Mouse (Mus musculus) brain, embryonic 14.5 days (tissue): Measurements from ENCODE around the gene AI467606. TPM values are rescaled to one million over a fixed set of nuclear protein-coding genes. Genes with fewer than 3 reads are reported as not detected.

Experiments
- DNase-seq: peaks from one replicate; pipeline ENCODE4 v3.0.0-alpha.2; 2011; ENCODE audit warnings: low read depth
- CTCF ChIP-seq: fragments of 200-500 bp; IDR thresholded peaks from 2 replicates; pipeline ENCODE4 v1.5.1; 2012; ENCODE audit warnings: inconsistent platforms, mild to moderate bottlenecking, moderate library complexity, borderline replicate concordance; ENCODE audit not compliant: insufficient read depth, insufficient read length; ENCODE audit errors: extremely low read depth
- POLR2A ChIP-seq: fragments of 200-500 bp; IDR thresholded peaks from 2 replicates; pipeline ENCODE4 v1.6.1; 2012; ENCODE audit warnings: mild to moderate bottlenecking, inconsistent platforms, borderline replicate concordance; ENCODE audit not compliant: poor library complexity, insufficient read depth, insufficient read length, severe bottlenecking; ENCODE audit errors: extremely low read depth
- polyA plus RNA-seq: library from polyadenylated mRNA; depleted of rRNA; stranded (reverse); fragments of >200 nt; gene quantifications from 2 replicates; pipeline ENCODE4 v1.2.3, GENCODE M21; 2012; rRNA removed

The AI467606 gene
- polyA plus RNA-seq, 1 experiment: 1.5 TPM

GRCm38 (mm10) chr7:127137262-127138017 lies 46.3 kb downstream of the AI467606 start, which contains the start of gene Spn:
TSS of gene Spn (minus strand) at chr7:127137823.
- TF ChIP-seq CTCF (no peak), POLR2A (no peak)
- DNase-seq: no peak

- DNase-seq: no peak
- TF ChIP-seq CTCF: no peak
- no peak for TF ChIP-seq POLR2A
Observed at GRCm38 (mm10) chr7:127139100-127139499, 47.9 kb downstream of the AI467606 start.

- DNase-seq: no peak
- TF ChIP-seq POLR2A (no peak), CTCF (no peak)
Observed at GRCm38 (mm10) chr7:127139562-127139961, 48.4 kb downstream of the AI467606 start.

GRCm38 (mm10) chr7:127140623-127141404 lies 49.7 kb downstream of the AI467606 start:
- no peak for TF ChIP-seq POLR2A
- TF ChIP-seq CTCF: no peak
- no peak for DNase-seq

GRCm38 (mm10) chr7:127142214-127142613 lies 51.1 kb downstream of the AI467606 start:
- DNase-seq: no peak
- no peak for TF ChIP-seq CTCF
- no peak for TF ChIP-seq POLR2A

GRCm38 (mm10) chr7:127142666-127143065 lies 51.5 kb downstream of the AI467606 start:
- no peak for TF ChIP-seq POLR2A
- no peak for TF ChIP-seq CTCF
- DNase-seq: no peak

Other genes with a start within 250 kb of the AI467606 start
- gene Doc2a, start 243.9 kb upstream of the AI467606 start, polyA plus RNA-seq: 11.8 and 13.2 TPM in 2 replicates
- gene Hirip3, start 229.4 kb upstream of the AI467606 start, polyA plus RNA-seq: 48.6 and 65.1 TPM in 2 replicates
- 86.9 and 99.3 TPM in 2 replicates for gene Ino80e, start 229.0 kb upstream of the AI467606 start, polyA plus RNA-seq
- gene Taok2, start 206.7 kb upstream of the AI467606 start, polyA plus RNA-seq: 101 and 131 TPM in 2 replicates
- 28.3 and 36.8 TPM in 2 replicates for gene Tmem219, start 168.4 kb upstream of the AI467606 start, polyA plus RNA-seq
- 91.1 and 108 TPM in 2 replicates for gene Kctd13, start 162.5 kb upstream of the AI467606 start, polyA plus RNA-seq
- 21.0 and 21.2 TPM in 2 replicates for gene Asphd1, start 141.8 kb upstream of the AI467606 start, polyA plus RNA-seq
- gene Sez6l2, start 140.8 kb upstream of the AI467606 start, polyA plus RNA-seq: 84.2 and 129 TPM in 2 replicates
- 153 and 166 TPM in 2 replicates for gene Cdipt, start 115.4 kb upstream of the AI467606 start, polyA plus RNA-seq
- gene Cdiptos, start 115.3 kb upstream of the AI467606 start, polyA plus RNA-seq: 0.59 and 1.0 TPM in 2 replicates
- gene Mvp, start 76.7 kb upstream of the AI467606 start, polyA plus RNA-seq: 3.5 and 4.3 TPM in 2 replicates
- 1.0 and 1.2 TPM in 2 replicates for gene Pagr1b, start 74.9 kb upstream of the AI467606 start, polyA plus RNA-seq
- 13.0 and 24.4 TPM in 2 replicates for gene Pagr1a, start 74.0 kb upstream of the AI467606 start, polyA plus RNA-seq
- 77.9 and 87.6 TPM in 2 replicates for gene Gm42742, start 70.3 kb upstream of the AI467606 start, polyA plus RNA-seq
- 71.4 and 81.2 TPM in 2 replicates for gene Prrt2, start 70.1 kb upstream of the AI467606 start, polyA plus RNA-seq
- 350 and 352 TPM in 2 replicates for gene Maz, start 64.3 kb upstream of the AI467606 start, polyA plus RNA-seq
- 25.5 and 42.0 TPM in 2 replicates for gene Kif22, start 48.9 kb upstream of the AI467606 start, polyA plus RNA-seq
- gene Zg16, start 4.0 kb upstream of the AI467606 start, polyA plus RNA-seq: 0.21 TPM in 1 of 2 replicates, not detected in the other
- 0.75 and 0.76 TPM in 2 replicates for gene Qprt, start 30.9 kb downstream of the AI467606 start, polyA plus RNA-seq
- gene Spn, start 46.5 kb downstream of the AI467606 start, polyA plus RNA-seq: 0.09 and 0.10 TPM in 2 replicates
- 108 and 117 TPM in 2 replicates for gene Cd2bp2, start 104.7 kb downstream of the AI467606 start, polyA plus RNA-seq
- gene Tbc1d10b, start 117.1 kb downstream of the AI467606 start, polyA plus RNA-seq: 54.2 and 66.1 TPM in 2 replicates
- gene Mylpf, start 117.5 kb downstream of the AI467606 start, polyA plus RNA-seq: 5.8 and 8.9 TPM in 2 replicates
- gene Zfp553, start 141.7 kb downstream of the AI467606 start, polyA plus RNA-seq: 38.5 and 38.9 TPM in 2 replicates
- 19.4 and 22.6 TPM in 2 replicates for gene Sept1, start 141.8 kb downstream of the AI467606 start, polyA plus RNA-seq
- gene Zfp771, start 152.9 kb downstream of the AI467606 start, polyA plus RNA-seq: 88.1 and 118 TPM in 2 replicates
- gene Dctpp1, start 169.3 kb downstream of the AI467606 start, polyA plus RNA-seq: 82.3 and 131 TPM in 2 replicates
- gene Sephs2, start 182.7 kb downstream of the AI467606 start, polyA plus RNA-seq: 21.5 and 28.6 TPM in 2 replicates
- gene Itgal, start 204.9 kb downstream of the AI467606 start, polyA plus RNA-seq: 0.47 and 0.49 TPM in 2 replicates